ENCODE assay signal across 8 mouse cellular contexts in the genomic region with DNA sequence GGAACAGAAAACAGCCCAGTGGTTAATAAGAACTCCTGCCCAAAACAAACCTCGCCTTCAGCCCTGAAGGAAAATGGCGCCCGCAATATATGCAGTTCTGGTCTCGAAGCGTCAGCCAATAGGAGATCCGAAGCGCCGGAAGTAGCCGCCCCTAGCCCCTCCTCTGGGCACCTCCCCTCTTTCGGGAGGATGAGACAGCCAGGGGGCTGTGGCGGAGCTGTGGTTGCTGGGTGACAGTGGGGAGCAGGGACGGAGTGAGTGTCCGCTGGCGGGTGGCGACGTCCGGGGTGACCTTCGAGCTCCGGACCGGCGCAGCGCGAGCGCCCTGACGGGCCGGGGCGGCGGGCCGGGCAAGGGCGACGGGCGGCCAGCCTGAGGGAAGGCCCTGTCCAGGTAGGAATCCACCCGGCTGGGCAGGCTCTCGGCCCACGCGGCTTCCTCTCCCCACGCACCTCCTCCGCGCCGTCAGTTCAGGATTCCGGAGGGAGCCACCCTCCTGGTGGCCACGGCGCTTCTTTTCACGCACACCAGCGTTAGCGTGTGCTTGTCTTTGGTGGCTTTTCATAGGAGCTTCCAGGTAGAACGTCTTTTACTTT. TPM values are rescaled to one million over a fixed set of nuclear protein-coding genes. Genes with fewer than 3 reads are reported as not detected.
DNase-seq lines count a peak whose midpoint lies in the region; ATAC-seq lines count a peak whose summit lies in the region.

A gene (plus strand): TSS at position 163 of the 596 bp plus-strand sequence.

- H3K27ac ChIP-seq in lung, embryonic 16.5 days (ENCODE audit: low read length) = peak within 1 kb of the TSS; percentile 66

- peak; percentile 99 to 100 for ATAC-seq in hematopoietic stem cell, adult 5-6 weeks (replicated peaks in 1 of 2; ENCODE audit: insufficient read depth in 1 of 2, low FRiP score in 2 of 2, low TSS enrichment in 1 of 2, low read depth in 1 of 2, poor library complexity in 2 of 2, severe bottlenecking in 2 of 2)
- peak; percentile 100 for ATAC-seq in lung, embryonic 16.5 days (ENCODE audit: low read depth)

- under 1% methylated on average over 45 of the region's 47 CpGs for WGBS in lung, embryonic 16.5 days

- H3K4me3 ChIP-seq in lung, embryonic 16.5 days (ENCODE audit: low read length) = peak within 1 kb of the TSS; percentile 93

- H3K4me2 ChIP-seq in lung, embryonic 16.5 days (ENCODE audit: low read depth, low read length) = peak within 1 kb of the TSS; percentile 73

- H3K4me1 ChIP-seq in lung, embryonic 16.5 days (replicated peaks; ENCODE audit: control insufficient read depth, insufficient read depth, low read length) = peaks cover 3% of the 10 kb centered on the region; the same call in 1 of the 2 replicates

- no peaks in the 10 kb centered on the region for H3K27me3 ChIP-seq in lung, embryonic 16.5 days (ENCODE audit: control insufficient read depth, insufficient read depth, low read depth, low read length)

- H3K9me3 ChIP-seq in lung, embryonic 16.5 days (ENCODE audit: control insufficient read depth, low read length) = peaks cover 6% of the 10 kb centered on the region

- DNase-seq in MEL-GATA-1-ER (ENCODE audit: extremely low read depth, low read depth) = peak; percentile 92
- DNase-seq in cerebellum, adult 8-10 months = peak; percentile 90
- DNase-seq in forelimb bud, embryonic 11.5 days (ENCODE audit: low read depth, low spot score) = peak; percentile 90
- peak; percentile 87 for DNase-seq in layer of hippocampus, adult 9-10 months (ENCODE audit: low spot score)
- DNase-seq in ovary, postnatal 10 days (ENCODE audit: low spot score) = peak; percentile 80
- DNase-seq in thymus, postnatal 10 days (ENCODE audit: low spot score in 2 of 2) = peak; percentile 90 to 91

- peaks cover 10% of the 10 kb centered on the region; the same call in 1 of the 2 replicates for H3K36me3 ChIP-seq in lung, embryonic 16.5 days (ENCODE audit: control insufficient read depth, insufficient read depth, low read length)

- peak within 1 kb of the TSS; percentile 88 for H3K9ac ChIP-seq in lung, embryonic 16.5 days (ENCODE audit: low read length)

RNA-seq across cellular contexts. Expression of the gene that starts here (rescaled TPM):
- total RNA-seq in hematopoietic stem cell, adult 5-6 weeks (2017) = 36.2 and 37.8 TPM in 2 replicates
- polyA plus RNA-seq in lung, embryonic 16.5 days (2015; fragmentation: Nextera tagmentation; extraction: Ambion mirVana) = 23.8 and 32.2 TPM in 2 replicates

Comparison
In these comparisons a context has a peak if more than half of its experiments do, and no peak if none do; other contexts are left out.
1. Peak in every context shown above with its lines: DNase-seq, ATAC-seq, H3K4me3 ChIP-seq and H3K27ac ChIP-seq.